Comparison of ENCODE assay signal across 28 mouse cellular contexts in genomic region chr7:129787011-129787410, GRCm38 (mm10).
DNase-seq lines count a peak whose midpoint lies in the region; ATAC-seq and TF ChIP-seq lines count a peak whose summit lies in the region.
"Had no signal": no experiment of that assay in that cellular context is flagged by ENCODE, and none has a peak within 500 bp of the region (broad histone marks: within the 10 kb centered on the region; RNA-seq: fewer than 3 reads in every experiment).

No protein-coding gene starts in this region.

- DNase-seq in cerebellum, adult 9-10 months: peak; percentile 28
- DNase-seq in cerebellum, adult 11 months: no peak
- peak; percentile 41 for DNase-seq in forebrain, postnatal 0 days
- peak; percentile 35 for DNase-seq in layer of hippocampus, adult 9-11 months
- no peak for DNase-seq in layer of hippocampus, postnatal 25 days (ENCODE audit: extremely low spot score in 1 of 2, low spot score in 1 of 2)
- DNase-seq in adipocyte (ENCODE audit: low spot score): peak; percentile 31
- DNase-seq in heart, adult 2 months: no peak
- DNase-seq: adrenal gland, adult 8-10 months; cerebellum, adult 11-12 months; gastrocnemius, postnatal 25 days; heart, adult 11 months; heart, postnatal 36 days; kidney, adult 18-20 months; kidney, postnatal 36 days; liver, embryonic 13.5 days; lung, adult 18-20 months; lung, postnatal 10 days; thymus, adult 2 months; thymus, postnatal 36 days had no signal

- TF ChIP-seq POLR2A in heart, adult 2 months (IDR thresholded peaks at IDR 0.05; ENCODE audit: insufficient read depth, low read depth, low read length): no peak

- no peak overlapping the region for H3K4me2 ChIP-seq in forebrain, postnatal 0 days (ENCODE audit: low read depth)
- no peak overlapping the region for H3K4me2 ChIP-seq in forebrain, embryonic 12.5 days
- H3K4me2 ChIP-seq: embryonic facial prominence, embryonic 15.5 days; heart, embryonic 11.5 days; hindbrain, embryonic 15.5 days; kidney, embryonic 15.5 days; limb, embryonic 15.5 days; liver, embryonic 13.5 days had no signal

- H3K4me3 ChIP-seq in forebrain, postnatal 0 days (ENCODE audit: low read depth, low read length): no peak overlapping the region
- no peak overlapping the region for H3K4me3 ChIP-seq in forebrain, embryonic 12.5 days (replicated peaks)
- H3K4me3 ChIP-seq in heart, adult 2 months: no peak overlapping the region
- H3K4me3 ChIP-seq: embryonic facial prominence, embryonic 10.5 days; embryonic facial prominence, embryonic 15.5 days; hindbrain, embryonic 15.5 days; kidney, embryonic 15.5 days; limb, embryonic 10.5 days; limb, embryonic 15.5 days; liver, embryonic 13.5 days had no signal

- no peak for TF ChIP-seq CTCF in forebrain, postnatal 0 days (IDR thresholded peaks at IDR 0.05; ENCODE audit: low read depth)
- TF ChIP-seq CTCF in heart, adult 2 months (IDR thresholded peaks at IDR 0.05): no peak

- no peaks in the 10 kb centered on the region for H3K9me3 ChIP-seq in forebrain, postnatal 0 days (ENCODE audit: low read length)
- H3K9me3 ChIP-seq in forebrain, embryonic 12.5 days: no peaks in the 10 kb centered on the region
- H3K9me3 ChIP-seq: embryonic facial prominence, embryonic 10.5 days; embryonic facial prominence, embryonic 15.5 days; hindbrain, embryonic 15.5 days; kidney, embryonic 15.5 days; limb, embryonic 10.5 days; limb, embryonic 15.5 days; liver, embryonic 13.5 days had no signal

- ATAC-seq in forebrain, postnatal 0 days: 0 out of 2 replicates have a peak, but pooled peaks have one; percentile 10
- ATAC-seq in forebrain, embryonic 12.5 days (ENCODE audit: low FRiP score): no peak
- ATAC-seq: activated CD4-positive, CD25-positive, alpha-beta regulatory T cell, adult 4 months had no signal

- H3K4me1 ChIP-seq in forebrain, postnatal 0 days (ENCODE audit: insufficient read depth): peaks cover 22% of the 10 kb centered on the region
- H3K4me1 ChIP-seq in forebrain, embryonic 12.5 days: peaks cover 6% of the 10 kb centered on the region
- H3K4me1 ChIP-seq in heart, adult 2 months (ENCODE audit: control insufficient read depth, insufficient read depth, low read length): no peaks in the 10 kb centered on the region; the same call in 1 of the 2 replicates
- H3K4me1 ChIP-seq: kidney, embryonic 15.5 days; liver, embryonic 13.5 days had no signal

- no peaks in the 10 kb centered on the region for H3K36me3 ChIP-seq in forebrain, postnatal 0 days (ENCODE audit: insufficient read depth)
- H3K36me3 ChIP-seq in forebrain, embryonic 12.5 days (replicated peaks): no peaks in the 10 kb centered on the region
- no peaks in the 10 kb centered on the region for H3K36me3 ChIP-seq in heart, adult 2 months (ENCODE audit: control insufficient read depth, insufficient read depth, low read length)
- H3K36me3 ChIP-seq: embryonic facial prominence, embryonic 10.5 days; embryonic facial prominence, embryonic 15.5 days; hindbrain, embryonic 15.5 days; kidney, embryonic 15.5 days; limb, embryonic 10.5 days; limb, embryonic 15.5 days; liver, embryonic 13.5 days had no signal

- peak overlapping the region; percentile 21; the same call in 1 of the 2 replicates for H3K27ac ChIP-seq in forebrain, postnatal 0 days (ENCODE audit: low read depth, low read length)
- H3K27ac ChIP-seq in forebrain, embryonic 12.5 days: no peak overlapping the region
- H3K27ac ChIP-seq in heart, adult 2 months: no peak overlapping the region
- H3K27ac ChIP-seq: embryonic facial prominence, embryonic 10.5 days; embryonic facial prominence, embryonic 15.5 days; hindbrain, embryonic 15.5 days; kidney, embryonic 15.5 days; limb, embryonic 10.5 days; limb, embryonic 15.5 days; liver, embryonic 13.5 days had no signal

- H3K27me3 ChIP-seq in forebrain, postnatal 0 days (ENCODE audit: insufficient read depth, low read length): no peaks in the 10 kb centered on the region
- peaks cover 10% of the 10 kb centered on the region; the same call in 1 of the 2 replicates for H3K27me3 ChIP-seq in forebrain, embryonic 12.5 days
- H3K27me3 ChIP-seq in heart, adult 2 months (ENCODE audit: control insufficient read depth, insufficient read depth, low read length): no peaks in the 10 kb centered on the region
- H3K27me3 ChIP-seq: kidney, embryonic 15.5 days; limb, embryonic 15.5 days; liver, embryonic 13.5 days had no signal

- H3K9ac ChIP-seq in forebrain, postnatal 0 days: no peak overlapping the region
- no peak overlapping the region for H3K9ac ChIP-seq in forebrain, embryonic 12.5 days
- H3K9ac ChIP-seq in heart, adult 2 months (ENCODE audit: low read depth, low read length): no peak overlapping the region
- H3K9ac ChIP-seq: embryonic facial prominence, embryonic 15.5 days; hindbrain, embryonic 15.5 days; kidney, embryonic 15.5 days; limb, embryonic 15.5 days; liver, embryonic 13.5 days had no signal

- intact Hi-C loops in heart, adult 2 months (cut with DNase I): no loop called here

- H3K79me2 ChIP-seq in heart, adult 2 months (replicated peaks; ENCODE audit: control insufficient read depth, insufficient read depth, low read length): no peaks in the 10 kb centered on the region

- WGBS in forebrain, postnatal 0 days: 23% methylated on average over 2 of the region's 2 CpGs
- WGBS in forebrain, embryonic 12.5 days: 62% methylated on average over 2 of the region's 2 CpGs
- 25% methylated on average over 2 of the region's 2 CpGs for WGBS in heart, adult 2 months

- no peak for TF ChIP-seq EP300 in heart, adult 2 months (IDR thresholded peaks at IDR 0.05; ENCODE audit: insufficient read depth, low read depth, low read length)

Comparison
In these comparisons a context has a peak if more than half of its experiments do, and no peak if none do; other contexts are left out.
1. DNase-seq: peak in cerebellum, adult 9-10 months (single experiment), forebrain, postnatal 0 days (single experiment), layer of hippocampus, adult 9-11 months (single experiment) and adipocyte (single experiment); none in cerebellum, adult 11 months (single experiment), layer of hippocampus, postnatal 25 days (0 of 2) and heart, adult 2 months (0 of 2).